Mouse (Mus musculus): ENCODE results near the gene Gm10406. TPM values are rescaled to one million over a fixed set of nuclear protein-coding genes. Genes with fewer than 3 reads are reported as not detected.

The Gm10406 gene
- total RNA-seq (2023) = not detected

DNA sequence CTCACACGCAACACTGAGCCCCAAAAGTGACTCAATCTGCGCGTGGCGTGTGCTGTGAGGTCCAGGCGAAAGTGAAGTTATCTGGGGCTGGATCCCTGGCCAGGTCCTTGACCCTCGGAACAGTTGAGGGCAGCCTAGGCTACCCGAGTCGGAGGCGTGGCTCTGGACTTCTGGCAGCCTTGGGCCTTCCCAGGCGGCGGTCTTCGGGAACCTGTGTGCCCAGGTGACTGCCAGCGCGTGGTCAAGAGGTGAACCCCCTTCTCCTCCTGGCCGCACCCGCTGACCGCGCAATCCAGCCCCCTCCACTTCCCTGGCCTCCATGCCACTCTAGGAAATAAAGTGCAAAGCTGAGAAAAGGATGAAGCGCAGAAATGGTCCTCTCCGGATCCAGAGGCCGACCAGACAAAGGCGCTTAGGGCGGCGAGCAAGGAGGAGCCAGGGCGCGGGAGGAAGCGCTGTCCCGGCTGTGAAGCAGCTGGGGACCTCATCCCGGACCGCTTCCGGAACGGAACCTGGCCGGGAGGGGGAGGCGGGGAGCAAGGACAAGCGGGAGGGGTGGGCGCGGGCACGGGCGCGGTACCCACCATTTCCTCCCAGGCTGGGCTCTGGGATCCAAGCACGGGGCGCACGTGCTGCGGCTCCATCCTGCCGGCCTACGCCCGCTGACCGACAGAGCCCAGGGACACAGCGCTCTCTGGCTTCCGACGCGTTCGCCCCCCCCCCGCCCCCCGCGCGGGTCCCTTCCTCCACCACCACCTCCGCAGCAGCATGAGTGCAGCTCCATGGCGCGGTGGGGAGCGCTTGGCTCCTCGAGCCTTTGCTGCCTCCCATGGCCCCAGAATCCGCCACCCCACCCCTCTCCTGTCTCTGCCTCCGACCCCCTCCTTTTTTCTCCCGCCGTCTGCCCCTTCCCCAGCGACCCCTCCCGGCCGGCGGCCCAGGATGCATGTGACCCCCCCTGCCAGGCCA is at the start of gene Gm10406:
Gm10406 (minus strand) TSS at position 669 of the 969 bp plus-strand sequence.

DNA sequence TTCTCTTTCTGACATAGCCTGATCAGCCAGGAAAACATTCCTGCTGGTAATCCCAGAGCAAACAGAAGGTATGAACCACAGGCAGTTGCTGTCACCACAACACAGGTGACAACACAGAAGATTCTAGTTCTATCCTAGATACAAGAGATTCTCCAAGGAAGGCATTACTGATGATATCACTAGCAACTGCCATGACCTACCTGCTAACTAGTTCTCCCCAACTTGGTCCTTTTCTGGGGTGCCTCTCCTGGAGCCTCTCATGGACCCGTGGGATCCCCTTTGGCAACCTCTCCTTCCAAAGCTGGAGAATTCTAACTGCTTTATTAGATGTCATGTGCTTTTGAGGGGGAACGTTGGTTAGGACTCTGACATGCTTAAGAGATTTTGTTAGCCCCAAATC is 17.6 kb upstream of the Gm10406 start, which contains the start of gene Gm3685:
Gm3685 (minus strand) TSS at position 101 of the 400 bp plus-strand sequence.

GRCm38 (mm10) chr14:6973718-6974117 is 53.5 kb downstream of the Gm10406 start, which contains the start of gene Gm6356:
Gene Gm6356, minus strand, starts transcription at chr14:6973818.

Other genes with a start within 250 kb of the Gm10406 start
- gene Gm3642, start 187.1 kb downstream of the Gm10406 start, total RNA-seq (2023) = not detected
- gene Gm3667, start 137.5 kb downstream of the Gm10406 start, total RNA-seq (2023) = not detected
- not detected for gene Gm6356, start 53.6 kb downstream of the Gm10406 start, total RNA-seq (2023)
- not detected for gene Gm3685, start 17.5 kb upstream of the Gm10406 start, total RNA-seq (2023)
- under 1 TPM in 1 of 2 experiments, not detected in 1; 0.20 TPM for gene Gm3696, start 73.2 kb upstream of the Gm10406 start, total RNA-seq (2023)
- not detected for gene Gm6676, start 98.0 kb upstream of the Gm10406 start, total RNA-seq (2023)
- gene Gm3512, start 147.1 kb upstream of the Gm10406 start, total RNA-seq (2023) = not detected
- not detected for gene Gm16434, start 167.1 kb upstream of the Gm10406 start, total RNA-seq (2023)
- gene Gm3727, start 237.3 kb upstream of the Gm10406 start, total RNA-seq (2023) = not detected

Data from neutrophil, adult 59 days (primary cell).